Mouse (Mus musculus) kidney, postnatal 0 days (tissue): Measurements from ENCODE around the gene Itpr1. TPM values are rescaled to one million over a fixed set of nuclear protein-coding genes. Genes with fewer than 3 reads are reported as not detected.
A peak's percentile ranks its signal among the peaks of the same experiment; 100 is the strongest.

ENCODE experiments used
- ATAC-seq: fragments of 200-750 bp; cut with Nextera tagmentation; replicated peaks from 2 replicates; pipeline ENCODE4 v1.8.0; 2017; ENCODE audit warnings: low read depth, moderate number of reproducible peaks, moderate TSS enrichment, moderate library complexity; ENCODE audit not compliant: low FRiP score
- DNase-seq: peaks from one replicate; pipeline ENCODE4 v3.0.0-alpha.2; 2016; ENCODE audit warnings: low spot score
- H3K27ac ChIP-seq: fragments of 300-500 bp; sonication (generic); 2 replicates; pipeline ENCODE4 v1.5.1; 2014; ENCODE audit warnings: mild to moderate bottlenecking
- H3K27me3 ChIP-seq: fragments of 300-500 bp; sonication (generic); 2 replicates; pipeline ENCODE4 v1.6.1; 2014; ENCODE audit warnings: low read length, mixed read lengths; ENCODE audit not compliant: insufficient read depth
- H3K36me3 ChIP-seq: fragments of 300-500 bp; sonication (generic); 2 replicates; pipeline ENCODE4 v1.6.1; 2014; ENCODE audit warnings: low read length, mixed read lengths; ENCODE audit not compliant: insufficient read depth
- H3K4me1 ChIP-seq: fragments of 300-500 bp; sonication (generic); replicated peaks from 2 replicates; pipeline ENCODE4 v1.6.1; 2014; ENCODE audit warnings: antibody characterized with exemption, low read length, mixed read lengths; ENCODE audit not compliant: insufficient read depth
- H3K4me2 ChIP-seq: fragments of 300-500 bp; sonication (generic); 2 replicates; pipeline ENCODE4 v1.6.1; 2014; ENCODE audit warnings: mild to moderate bottlenecking, low read length, moderate library complexity, mixed read lengths
- H3K4me3 ChIP-seq: fragments of 300-500 bp; sonication (generic); replicated peaks from 2 replicates; pipeline ENCODE4 v1.5.1; 2014; ENCODE audit warnings: low read depth, low read length
- H3K9ac ChIP-seq: fragments of 300-500 bp; sonication (generic); 2 replicates; pipeline ENCODE4 v1.6.1; 2014; ENCODE audit warnings: low read depth, low read length
- H3K9me3 ChIP-seq: fragments of 300-500 bp; sonication (generic); replicated peaks from 2 replicates; pipeline ENCODE4 v1.6.1; 2016; ENCODE audit warnings: low read length, inconsistent platforms, mixed read lengths
- CTCF ChIP-seq: IDR thresholded peaks from 2 replicates; pipeline ENCODE4 v1.5.1; 2016; ENCODE audit warnings: antibody characterized with exemption, low read depth, mild to moderate bottlenecking, moderate library complexity
- WGBS: fragments of 180-500 bp; shearing (Covaris S2); extraction: QIAGEN DNeasy Blood & Tissue Kit; methylation state at CpG from one replicate; pipeline ENCODE4 v1.1.7; 2014; 5-methylcytosine and 5-hydroxymethylcytosine counted together
- polyA plus RNA-seq: library from polyadenylated mRNA; unstranded; fragments of >200 nt; fragmentation: Nextera tagmentation; extraction: Ambion mirVana; gene quantifications from 2 replicates; pipeline ENCODE4 v1.2.1, GENCODE M21; 2015

Itpr1 gene
- polyA plus RNA-seq, 1 experiment from 2014 or later: 21.2 TPM

DNA sequence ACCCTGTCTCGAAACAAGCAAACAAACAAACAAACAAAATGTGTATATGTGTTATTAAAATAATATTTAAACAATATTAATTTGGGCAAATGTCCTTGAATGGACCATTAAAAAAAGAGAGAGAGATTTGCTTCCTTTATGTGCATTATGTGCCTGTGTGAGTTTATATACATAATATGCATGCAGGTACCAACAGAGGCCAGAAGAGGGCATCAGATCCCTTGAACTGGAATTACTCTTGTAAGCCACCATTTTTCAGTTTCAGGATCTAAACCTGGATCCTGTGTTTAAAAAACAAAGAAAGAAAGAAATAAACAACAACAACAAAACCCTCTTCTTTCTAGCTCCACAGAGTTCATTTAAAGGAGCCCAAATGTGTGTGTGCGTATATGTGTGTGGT, 228.4 kb downstream of the Itpr1 start:
- no peak overlapping the region for H3K4me3 ChIP-seq
- H3K27me3 ChIP-seq: no peaks in the 10 kb centered on the region
- WGBS: 100% methylated on average over 2 of the region's 2 CpGs
- 0 out of 2 replicates have a peak overlapping the region, but pooled peaks have one; percentile 70 for H3K27ac ChIP-seq
- H3K4me1 ChIP-seq: peaks cover 7% of the 10 kb centered on the region; the same call in 1 of the 2 replicates
- no peak overlapping the region for H3K9ac ChIP-seq
- peak; percentile 49 for TF ChIP-seq CTCF
- H3K36me3 ChIP-seq: peaks cover 10% of the 10 kb centered on the region; the same call in 1 of the 2 replicates
- no peaks in the 10 kb centered on the region for H3K9me3 ChIP-seq
- ATAC-seq (no peak), DNase-seq (no peak)
- H3K4me2 ChIP-seq: no peak overlapping the region

DNA sequence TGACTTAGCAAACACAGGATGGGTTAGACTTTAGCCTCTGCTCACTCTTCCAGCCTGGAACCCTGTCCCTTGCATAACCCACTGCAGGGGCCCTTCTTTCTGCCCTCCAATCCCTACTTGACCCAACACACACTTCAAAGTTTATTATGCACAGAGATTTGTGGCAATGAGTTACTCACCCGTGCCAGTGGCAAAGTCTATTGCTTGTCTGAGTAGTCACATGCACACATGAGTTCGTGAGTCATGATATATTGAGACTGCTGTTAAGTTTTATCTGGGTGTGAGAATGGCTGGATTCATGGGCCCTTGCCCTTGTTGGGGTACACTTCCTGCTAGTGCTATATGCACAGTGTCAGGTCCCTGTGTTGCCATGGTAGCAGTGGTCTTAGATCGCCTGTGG, 229.4 kb downstream of the Itpr1 start:
- H3K27ac ChIP-seq: peak overlapping the region; percentile 70
- ATAC-seq: peak; percentile 91

DNA sequence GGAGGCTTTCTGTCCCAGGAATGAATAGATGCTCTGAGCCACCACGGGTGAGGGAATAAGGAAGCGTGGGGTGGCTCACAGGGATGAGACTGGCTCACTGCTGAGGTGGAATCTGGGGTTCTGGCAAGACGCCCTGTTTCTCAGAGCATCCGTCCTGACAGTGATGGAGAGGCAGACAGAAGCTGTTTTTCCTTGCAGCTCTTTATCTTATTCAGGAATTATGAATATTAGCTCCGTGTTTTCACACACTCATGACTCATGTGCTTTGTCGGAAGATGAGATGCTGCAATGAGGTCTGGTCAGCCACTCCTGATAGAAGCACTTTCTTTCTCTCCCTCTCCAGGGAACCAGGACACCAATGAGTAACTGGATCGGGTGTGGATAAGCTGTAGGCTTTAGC, 231.5 kb downstream of the Itpr1 start:
- Histone ChIP-seq H3K27me3 (no peaks in the 10 kb centered on the region), H3K9ac (no peak overlapping the region), H3K4me3 (no peak overlapping the region), H3K4me2 (no peak overlapping the region), H3K4me1 (peaks cover 28% of the 10 kb centered on the region; the same call in 1 of the 2 replicates), H3K9me3 (no peaks in the 10 kb centered on the region), H3K36me3 (peaks cover 7% of the 10 kb centered on the region; the same call in 1 of the 2 replicates), H3K27ac (peak overlapping the region; percentile 82)
- no peak for DNase-seq
- no peak for ATAC-seq
- no peak for TF ChIP-seq CTCF
- 73% methylated on average over 7 of the region's 7 CpGs for WGBS

More for the DNA sequence above, 229.4 kb downstream of the Itpr1 start:
- Histone ChIP-seq H3K36me3 (peaks cover 10% of the 10 kb centered on the region; the same call in 1 of the 2 replicates), H3K4me3 (no peak overlapping the region), H3K27me3 (no peaks in the 10 kb centered on the region), H3K9ac (no peak overlapping the region), H3K4me2 (no peak overlapping the region), H3K9me3 (no peaks in the 10 kb centered on the region), H3K4me1 (peaks cover 15% of the 10 kb centered on the region; the same call in 1 of the 2 replicates)
- TF ChIP-seq CTCF: no peak
- 48% methylated on average over 3 of the region's 3 CpGs for WGBS
- peak; percentile 52 for DNase-seq

DNA sequence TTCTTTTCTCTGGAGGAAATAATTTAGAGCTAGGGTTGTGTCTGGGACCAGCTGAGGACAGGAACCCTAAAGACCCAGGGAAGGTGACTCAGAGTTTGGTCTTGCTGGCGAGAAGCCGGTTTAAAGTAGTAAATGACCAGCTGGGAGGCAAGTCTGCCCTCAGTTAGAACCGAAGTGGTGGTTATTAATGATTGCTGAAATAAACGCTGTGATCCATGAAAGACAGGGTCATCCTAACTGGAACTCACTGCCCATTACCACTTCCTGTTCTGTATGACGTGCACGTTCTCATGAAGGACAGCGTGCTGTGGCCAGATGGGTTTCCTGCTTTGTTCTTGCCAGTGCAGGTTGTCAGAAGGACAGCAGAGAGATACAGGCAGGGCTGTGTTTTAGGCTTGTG, 232.1 kb downstream of the Itpr1 start:
- Histone ChIP-seq H3K9ac (no peak overlapping the region), H3K4me1 (peaks cover 28% of the 10 kb centered on the region; the same call in 1 of the 2 replicates), H3K27me3 (no peaks in the 10 kb centered on the region), H3K27ac (peak overlapping the region; percentile 82), H3K36me3 (peaks cover 7% of the 10 kb centered on the region; the same call in 1 of the 2 replicates), H3K9me3 (no peaks in the 10 kb centered on the region), H3K4me3 (no peak overlapping the region), H3K4me2 (no peak overlapping the region)
- 39% methylated on average over 7 of the region's 7 CpGs for WGBS
- no peak for TF ChIP-seq CTCF
- peak; percentile 73 for ATAC-seq
- DNase-seq: peak; percentile 46

DNA sequence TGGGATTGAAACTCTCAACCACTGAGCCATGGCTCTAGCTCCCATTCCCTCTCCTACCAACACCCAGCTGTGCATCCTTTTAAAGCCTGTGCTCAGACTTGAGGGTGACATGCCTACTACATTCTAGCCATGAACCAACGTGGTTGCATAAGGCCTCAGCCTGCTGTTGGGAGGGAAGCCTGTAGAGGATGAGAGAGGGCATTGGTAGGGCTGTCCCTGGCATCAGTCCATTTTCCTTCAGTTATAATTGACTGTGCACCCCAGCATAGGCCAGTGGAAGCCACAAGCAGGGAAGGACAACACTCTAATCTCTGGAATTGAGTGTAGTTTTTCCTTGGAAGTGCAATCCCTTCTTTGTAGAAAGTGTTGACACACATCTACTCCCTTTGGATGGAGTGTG, 233.9 kb downstream of the Itpr1 start:
- ATAC-seq (no peak), DNase-seq (no peak)
- peak overlapping the region; percentile 47; the same call in 1 of the 2 replicates for H3K27ac ChIP-seq
- H3K9ac ChIP-seq: no peak overlapping the region
- H3K4me1 ChIP-seq: peaks cover 28% of the 10 kb centered on the region; the same call in 1 of the 2 replicates
- no peaks in the 10 kb centered on the region for H3K9me3 ChIP-seq
- 73% methylated on average over 1 of the region's 1 CpGs for WGBS
- no peaks in the 10 kb centered on the region for H3K36me3 ChIP-seq
- no peak for TF ChIP-seq CTCF
- no peak overlapping the region for H3K4me2 ChIP-seq
- H3K4me3 ChIP-seq: no peak overlapping the region
- H3K27me3 ChIP-seq: no peaks in the 10 kb centered on the region

DNA sequence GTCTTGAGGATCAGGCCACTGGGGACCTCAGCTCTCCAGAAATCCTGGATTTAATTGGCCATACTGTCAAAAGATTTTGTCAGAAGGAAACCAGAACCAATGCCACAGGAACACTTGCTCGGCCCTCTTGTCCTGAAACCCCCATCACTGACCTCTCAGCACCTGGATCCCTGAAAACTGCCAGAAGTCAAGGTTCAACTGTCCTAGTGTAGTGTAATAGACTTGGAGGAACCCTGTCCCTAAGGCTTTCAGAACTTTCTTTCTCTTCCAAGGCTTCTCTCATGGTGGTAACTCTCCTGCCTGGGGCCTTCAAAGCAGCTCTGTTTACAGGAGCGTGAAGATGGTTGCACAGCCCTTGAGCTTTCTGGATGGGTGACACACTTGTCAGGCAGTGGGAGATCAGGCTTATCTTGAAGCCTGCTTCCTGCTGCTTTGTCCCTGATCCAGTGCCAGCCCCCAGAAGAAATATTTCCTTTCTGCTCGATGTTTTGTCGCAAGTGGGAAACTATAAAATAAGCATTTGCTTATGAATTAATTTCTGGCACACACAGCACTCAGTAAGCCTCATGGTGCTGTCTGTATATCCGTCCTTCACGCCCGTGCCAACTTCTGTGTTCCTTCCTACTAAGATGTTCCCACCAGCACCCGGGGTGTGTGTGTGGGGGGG, 234.4 kb downstream of the Itpr1 start:
- Histone ChIP-seq H3K4me3 (no peak overlapping the region), H3K4me1 (peaks cover 28% of the 10 kb centered on the region; the same call in 1 of the 2 replicates), H3K36me3 (no peaks in the 10 kb centered on the region), H3K9ac (no peak overlapping the region), H3K9me3 (no peaks in the 10 kb centered on the region), H3K27me3 (no peaks in the 10 kb centered on the region), H3K27ac (peak overlapping the region; percentile 47), H3K4me2 (no peak overlapping the region)
- TF ChIP-seq CTCF: no peak
- 33% methylated on average over 8 of the region's 8 CpGs for WGBS
- DNase-seq (peak; percentile 57), ATAC-seq (no peak)
